Mouse (Mus musculus): Measurements from ENCODE around the gene Ccdc30. TPM values are rescaled to one million over a fixed set of nuclear protein-coding genes. Genes with fewer than 3 reads are reported as not detected.

The Ccdc30 gene
- total RNA-seq (2021), result 1 to 10 TPM in 1 of 2 experiments, under 1 TPM in 1; 0.99 to 1.4 TPM

DNA sequence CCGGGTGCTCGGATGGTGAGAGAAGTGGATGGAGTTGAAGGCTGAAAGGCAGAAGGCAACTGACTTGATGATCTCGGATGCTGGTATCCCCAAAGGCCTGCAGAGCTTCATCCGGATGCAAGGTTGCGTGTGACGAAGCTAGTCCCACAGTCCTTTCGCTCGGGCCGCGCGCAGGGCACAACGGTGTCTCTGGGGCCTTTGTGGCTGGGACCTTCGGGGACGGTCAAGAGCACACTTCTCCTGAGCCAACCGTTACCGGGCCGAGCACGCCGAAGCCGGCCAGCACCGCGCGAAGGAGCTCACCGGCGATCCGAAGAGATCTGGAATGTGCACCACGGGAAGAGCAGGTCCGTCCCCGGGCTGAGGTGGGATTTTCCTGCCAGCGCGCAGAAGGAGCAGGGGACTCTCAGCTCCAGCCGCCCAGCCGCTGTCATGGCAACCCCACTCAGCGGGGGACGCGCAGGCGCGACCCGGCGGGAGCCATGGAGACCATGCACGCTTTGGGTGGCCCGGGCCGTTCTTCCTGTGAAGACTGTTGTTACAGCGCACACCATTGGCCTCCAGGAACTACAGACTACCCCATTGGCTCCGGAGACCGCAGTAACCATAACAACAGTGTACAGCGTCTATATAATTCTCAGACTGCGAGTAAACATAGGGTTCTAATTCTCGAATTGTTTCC lies at the start of gene Ccdc30:
Gene Ccdc30, minus strand, starts transcription at position 450 of the 682 bp plus-strand sequence.
- DNase-seq, result peak; percentile 93

DNA sequence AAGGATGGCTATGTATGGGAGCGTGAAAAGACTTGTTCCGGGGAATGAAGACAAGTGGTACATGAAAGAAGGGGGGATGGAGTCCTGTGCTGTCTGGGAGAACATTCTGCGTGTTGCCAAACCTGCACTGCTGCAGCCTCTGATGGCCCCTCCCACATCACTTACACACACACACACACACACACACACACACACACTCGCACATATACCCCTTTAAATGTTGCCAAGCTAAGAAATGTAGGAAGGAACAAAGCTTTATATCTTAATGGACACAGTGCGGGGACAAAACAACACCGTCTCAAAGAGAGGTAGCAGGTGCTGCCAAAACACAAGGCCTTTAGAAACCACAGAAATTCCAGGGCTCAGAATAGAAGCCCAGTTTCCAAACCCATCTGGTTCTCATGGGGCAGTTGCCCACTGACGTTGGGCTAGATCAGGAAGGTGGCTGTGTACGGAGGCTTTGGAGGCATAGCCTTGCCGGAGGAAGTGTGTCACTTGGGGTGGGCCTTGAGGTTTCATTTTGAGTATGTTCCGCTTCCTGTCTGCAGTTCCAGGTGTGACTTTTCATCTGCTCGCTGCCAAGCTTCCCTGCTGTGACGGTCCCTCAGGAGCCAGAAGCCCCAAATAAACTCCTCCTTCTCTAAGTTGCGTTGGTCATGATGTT lies 48.6 kb upstream of the Ccdc30 start:
- DNase-seq, result peak; percentile 14

DNA sequence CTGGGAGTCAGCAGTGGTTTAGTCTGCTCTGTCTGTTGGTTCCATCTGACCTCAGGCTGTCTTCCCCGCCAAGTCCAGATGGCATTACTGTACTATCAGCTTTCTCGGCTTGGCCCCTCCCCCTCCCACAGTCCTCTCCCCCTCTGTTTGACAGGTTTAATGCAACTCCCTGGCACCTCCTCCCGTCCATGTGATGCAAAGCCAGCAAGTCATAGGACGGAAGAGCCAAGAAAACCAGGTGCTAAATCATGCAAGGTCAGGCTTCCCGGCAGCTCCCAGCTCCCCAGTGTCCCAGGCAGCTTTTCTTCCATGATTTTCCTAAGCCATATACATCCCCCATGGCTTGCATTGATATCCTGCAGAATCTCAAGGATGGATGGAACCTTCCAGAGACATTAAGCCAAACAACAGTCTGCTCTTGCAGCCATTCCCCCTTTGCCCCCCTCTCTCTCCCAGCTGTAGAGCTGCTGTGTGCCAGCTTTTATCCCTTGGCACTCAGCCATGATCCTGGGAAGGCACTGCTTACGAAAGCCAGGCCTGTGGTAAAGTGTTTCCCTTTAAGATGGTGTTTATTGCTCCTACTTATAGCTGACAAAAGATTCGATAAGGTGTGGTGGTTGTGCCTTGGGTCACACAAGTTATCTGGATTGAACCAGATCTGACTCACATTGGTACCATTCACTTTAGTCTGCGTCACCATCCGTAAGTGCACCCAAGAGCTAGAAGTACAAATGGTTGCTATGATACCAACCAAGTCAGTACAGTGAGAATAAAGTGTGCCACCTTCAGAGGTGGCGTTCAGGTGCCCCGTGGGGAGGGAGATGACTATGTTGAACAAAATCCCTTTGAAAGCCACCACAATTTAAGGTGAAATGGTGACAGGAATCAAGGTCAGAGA lies 47.8 kb upstream of the Ccdc30 start:
- DNase-seq, result peak; percentile 82

DNA sequence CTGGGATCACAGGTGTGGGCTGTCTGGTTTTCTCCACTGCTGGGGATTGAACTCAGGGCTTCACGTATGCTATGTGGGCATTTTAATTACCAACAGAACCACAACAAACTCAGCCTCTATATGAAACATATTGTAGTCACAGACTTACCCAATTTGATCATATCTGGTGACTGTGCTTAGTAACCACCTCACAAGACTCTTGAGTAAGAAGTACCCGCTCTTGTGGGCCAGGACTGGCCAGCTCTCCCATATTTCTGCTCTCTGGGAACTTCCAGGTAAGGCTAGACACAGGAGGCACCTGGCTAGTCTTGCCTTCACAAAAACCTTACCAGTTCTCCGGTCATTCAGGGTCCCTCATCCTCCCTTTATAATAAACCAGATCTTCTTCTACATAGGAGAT lies 47.1 kb upstream of the Ccdc30 start:
- DNase-seq, result no peak

DNA sequence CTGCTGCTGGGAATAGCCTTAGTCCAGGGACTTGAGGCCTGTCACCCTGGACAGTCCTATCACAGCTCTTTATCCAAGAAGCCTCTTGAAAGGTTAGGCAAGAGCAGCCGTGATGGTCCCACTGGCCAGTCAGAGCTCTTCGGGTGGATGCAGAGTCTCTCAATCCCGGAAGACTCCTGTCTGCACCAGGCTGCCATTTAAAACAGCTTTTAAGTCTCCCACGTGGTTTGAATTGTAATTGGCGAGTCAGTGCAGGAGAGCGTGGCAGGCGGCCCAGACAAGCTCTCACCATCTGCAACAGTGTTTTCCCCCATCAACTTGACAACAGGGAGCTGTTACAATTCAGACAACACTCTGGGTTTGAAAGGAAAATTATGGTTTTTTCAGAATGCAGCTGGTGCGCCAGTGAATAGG lies 45.4 kb upstream of the Ccdc30 start:
- DNase-seq, result peak; percentile 78

DNA sequence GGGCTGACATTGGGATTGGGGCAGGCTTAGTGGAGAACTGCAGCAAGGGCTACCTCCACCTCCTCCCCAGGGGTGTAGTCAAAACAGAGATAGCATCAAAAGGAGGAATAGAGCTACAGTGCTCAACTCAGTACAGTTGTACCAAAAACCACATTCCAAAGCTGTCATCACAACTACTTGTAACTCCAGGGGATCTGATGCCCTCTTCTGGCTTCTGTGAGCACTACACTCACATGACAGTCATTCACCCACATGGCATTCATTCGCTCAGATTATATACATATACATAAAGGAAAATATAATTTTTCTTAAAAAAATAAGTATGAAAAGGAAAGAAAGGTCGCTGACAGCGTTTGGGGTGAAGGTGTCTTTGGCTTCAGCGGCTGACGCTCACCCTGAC lies 45.0 kb upstream of the Ccdc30 start:
- peak; percentile 54 for DNase-seq

DNA sequence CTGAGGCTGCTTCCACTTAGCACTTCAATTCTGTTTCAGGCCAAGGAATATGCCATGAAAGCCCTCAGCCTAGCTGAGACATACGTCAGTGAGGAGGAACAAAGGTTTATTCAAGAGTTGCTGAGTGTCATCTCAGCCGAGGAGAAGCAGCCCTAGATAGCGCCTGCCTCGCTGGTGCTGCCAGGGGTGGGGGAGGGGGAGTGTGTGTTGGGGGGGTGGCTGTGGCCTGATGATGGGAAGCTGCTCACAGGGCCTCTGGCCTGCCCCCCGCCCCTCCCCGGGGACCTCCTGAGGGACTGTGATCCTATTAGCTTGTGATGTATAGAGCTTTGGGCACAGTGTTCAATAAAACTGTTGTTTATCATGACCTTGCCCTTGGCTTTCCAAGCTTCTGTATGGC lies 38.2 kb upstream of the Ccdc30 start:
- DNase-seq, result no peak

DNA sequence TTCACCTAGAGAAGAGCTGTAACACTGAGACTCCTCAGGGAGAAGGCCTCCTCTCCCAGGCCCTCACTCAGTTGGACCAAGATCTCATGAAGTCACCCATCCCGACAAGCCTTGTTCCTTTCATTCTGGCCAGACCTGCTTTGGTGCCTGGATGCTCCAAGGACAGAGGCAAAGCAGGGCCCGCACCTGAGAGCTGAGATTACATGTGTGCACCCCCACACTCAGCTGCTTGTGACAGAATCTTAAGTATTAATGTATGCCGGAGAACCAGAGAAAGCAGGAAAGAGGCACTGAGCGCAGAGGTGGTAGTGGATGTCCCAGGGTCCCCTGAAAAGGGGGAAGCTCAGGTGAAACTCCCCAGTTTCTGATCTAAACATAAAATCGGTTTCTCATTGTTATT lies 37.8 kb upstream of the Ccdc30 start:
- no peak for DNase-seq

DNA sequence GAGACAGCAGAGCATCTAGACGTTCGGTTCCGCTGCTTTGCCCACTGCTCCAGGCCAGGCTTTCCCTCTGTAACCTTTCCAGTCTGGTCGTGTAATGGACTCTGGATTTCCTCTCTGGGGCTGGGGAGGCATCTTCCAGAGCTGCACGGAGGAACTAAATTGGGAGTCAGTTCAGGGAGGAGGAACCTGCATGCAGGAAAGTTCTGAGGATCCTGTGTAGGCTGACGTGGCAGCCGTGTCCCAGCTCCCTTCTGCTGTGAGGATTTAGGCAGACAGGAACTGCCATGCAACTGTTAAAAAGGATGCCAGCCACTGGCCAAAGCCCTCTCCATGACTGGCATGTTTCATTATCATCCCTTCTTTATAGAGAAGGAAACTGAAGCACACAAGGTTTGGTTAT lies 35.1 kb upstream of the Ccdc30 start:
- no peak for DNase-seq

DNA sequence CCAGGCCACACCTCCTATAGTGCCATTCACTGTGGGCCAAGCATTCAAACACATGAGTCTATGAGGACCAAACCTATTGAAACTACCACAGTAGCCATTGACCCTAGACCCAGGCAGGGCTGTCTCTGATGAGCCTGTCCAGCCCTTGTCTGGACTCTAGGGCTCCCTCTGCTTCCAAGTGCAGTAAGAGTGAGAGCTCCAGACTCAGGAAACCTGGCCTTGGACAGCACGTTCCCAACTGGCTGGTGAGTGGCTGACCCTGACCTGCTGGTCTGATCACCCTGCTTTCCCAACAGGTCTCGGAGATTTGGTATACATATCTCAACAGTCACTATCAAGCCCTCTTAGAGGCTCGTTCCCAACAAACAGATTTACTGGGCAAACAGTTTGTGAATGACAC lies 32.5 kb upstream of the Ccdc30 start:
- DNase-seq, result no peak

DNA sequence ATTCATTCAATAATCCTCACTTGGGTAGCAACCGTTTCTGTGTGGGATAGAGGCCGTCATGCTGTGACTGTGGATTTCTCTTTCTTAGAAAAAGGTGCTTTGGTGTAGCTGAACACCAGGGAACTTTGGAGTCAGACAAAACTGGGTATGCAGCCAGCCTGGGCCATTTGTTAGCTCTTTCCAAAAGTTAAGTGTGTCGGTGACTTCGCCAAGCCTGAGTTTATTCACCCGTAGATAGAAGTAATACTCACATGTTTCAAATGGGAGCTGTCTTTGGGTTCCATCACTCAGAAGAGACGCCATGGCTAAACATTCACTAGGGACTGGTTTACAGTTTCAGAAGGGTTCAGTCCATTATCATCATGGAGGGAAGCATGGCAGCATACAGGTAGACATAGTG lies 31.9 kb upstream of the Ccdc30 start:
- no peak for DNase-seq

DNA sequence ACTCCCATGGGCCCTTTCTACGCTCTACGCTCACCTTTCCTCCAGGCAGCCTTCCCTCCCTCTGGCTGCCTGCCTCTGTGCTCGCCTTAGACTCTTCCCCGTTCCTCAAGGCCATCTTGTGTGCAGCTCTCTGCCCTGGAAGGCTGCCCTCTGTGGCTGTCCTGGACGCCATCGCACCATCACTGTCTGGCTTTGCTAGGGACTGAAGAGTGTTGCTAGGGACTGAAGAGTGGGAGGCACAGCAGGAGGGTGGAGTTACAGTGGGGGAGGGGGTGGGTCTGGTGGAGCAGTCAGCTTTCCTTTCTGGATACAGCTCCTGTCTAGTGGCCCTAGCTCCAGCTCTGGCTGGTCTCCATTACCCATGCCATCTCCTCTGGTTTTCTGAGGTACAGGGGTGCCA lies 27.2 kb upstream of the Ccdc30 start:
- DNase-seq, result no peak

DNA sequence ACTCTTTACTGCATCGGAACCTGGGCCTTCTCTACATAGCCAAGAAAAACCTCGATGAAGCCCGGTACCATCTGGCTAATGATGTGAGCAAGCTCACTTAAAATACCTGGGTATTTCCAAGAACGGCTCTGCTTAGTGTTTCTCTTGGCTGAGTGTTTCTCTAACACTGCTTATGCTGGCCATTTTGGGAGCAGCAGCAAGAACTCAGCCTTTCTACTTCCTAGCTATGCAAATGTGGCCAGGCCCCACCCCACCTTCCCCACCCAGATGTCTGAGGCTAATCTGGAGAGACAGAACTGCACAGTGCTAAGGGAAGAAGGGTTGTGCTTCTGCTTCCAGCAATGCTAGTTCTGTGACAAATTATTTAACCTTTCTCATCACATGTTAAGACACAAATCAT lies 26.5 kb upstream of the Ccdc30 start:
- no peak for DNase-seq

DNA sequence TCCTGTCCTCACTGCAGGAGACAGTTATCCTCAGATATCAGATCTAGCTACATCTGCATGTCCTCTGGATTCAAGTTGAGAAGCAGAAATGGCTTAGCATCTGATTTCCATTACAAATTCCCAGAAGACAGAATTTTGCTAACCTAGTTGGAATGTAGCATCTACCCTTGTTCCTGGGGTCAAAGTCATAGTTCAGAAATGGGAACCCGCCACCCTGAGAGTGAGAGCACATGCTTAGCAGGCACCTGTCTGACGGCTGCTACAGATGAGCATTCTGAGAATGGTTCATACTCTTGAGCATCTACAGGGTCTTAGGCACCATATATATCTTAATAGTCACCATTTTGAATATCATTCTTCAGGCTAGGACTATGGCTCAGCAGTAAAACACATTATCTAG lies 22.6 kb upstream of the Ccdc30 start:
- DNase-seq, result no peak

DNA sequence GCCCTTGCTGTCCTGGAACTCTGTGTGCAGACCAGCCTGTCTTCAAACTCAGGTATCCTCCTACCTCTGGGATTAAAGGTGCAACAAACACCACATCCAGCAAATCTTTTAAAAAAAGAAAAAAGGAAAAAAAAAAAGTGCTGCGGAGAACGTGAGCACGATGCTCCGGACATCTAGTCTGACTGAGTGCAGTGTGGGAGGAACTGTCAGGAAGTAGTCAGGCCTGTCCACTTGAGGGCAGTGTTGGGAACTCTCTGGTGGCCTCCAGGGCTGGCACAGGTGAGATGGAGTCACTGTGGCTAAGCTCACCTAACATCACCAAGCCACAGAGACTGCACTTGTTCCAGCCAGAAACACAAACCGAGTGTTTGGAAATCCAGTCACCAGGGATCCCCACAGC lies 15.4 kb upstream of the Ccdc30 start:
- peak; percentile 68 for DNase-seq

DNA sequence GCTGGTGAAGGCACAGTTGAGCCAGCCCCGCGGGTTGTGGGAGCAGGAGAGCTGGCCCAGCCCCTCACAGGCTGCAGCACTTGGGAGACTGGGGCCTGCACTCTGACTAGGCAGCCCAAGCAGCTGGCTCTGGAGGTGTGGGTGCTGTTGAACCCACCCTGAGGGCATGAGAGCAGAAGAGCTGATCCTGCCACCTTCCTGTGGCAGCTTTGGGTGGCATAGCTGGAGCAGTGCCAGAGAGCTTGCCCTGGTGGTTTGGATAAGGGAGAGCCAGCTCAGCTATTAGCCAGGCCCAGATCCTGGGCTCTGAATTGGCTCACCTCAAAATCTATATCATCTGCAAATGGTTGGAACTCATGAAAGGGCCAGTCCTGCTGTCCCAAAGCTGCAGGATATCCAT lies 12.4 kb upstream of the Ccdc30 start:
- peak; percentile 20 for DNase-seq

DNA sequence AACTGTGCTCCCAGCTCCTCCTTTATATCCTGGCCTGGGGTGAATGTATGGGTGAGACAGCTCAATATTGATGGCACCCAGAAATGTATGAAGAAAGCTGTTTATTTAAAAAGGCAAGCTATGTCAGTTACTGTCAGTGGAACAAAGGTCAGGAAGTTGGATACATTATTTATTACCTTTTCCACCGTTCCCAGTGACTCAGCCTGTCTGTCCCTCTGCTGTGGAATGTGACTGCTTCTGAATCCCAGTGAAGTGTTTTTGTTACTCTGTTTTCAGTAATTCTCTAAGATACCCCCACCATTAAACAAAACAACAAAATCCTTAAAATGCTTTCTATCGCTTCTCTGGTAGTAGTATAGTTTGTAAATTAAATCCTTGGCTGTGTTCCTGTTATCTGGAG lies 10.3 kb upstream of the Ccdc30 start:
- no peak for DNase-seq

DNA sequence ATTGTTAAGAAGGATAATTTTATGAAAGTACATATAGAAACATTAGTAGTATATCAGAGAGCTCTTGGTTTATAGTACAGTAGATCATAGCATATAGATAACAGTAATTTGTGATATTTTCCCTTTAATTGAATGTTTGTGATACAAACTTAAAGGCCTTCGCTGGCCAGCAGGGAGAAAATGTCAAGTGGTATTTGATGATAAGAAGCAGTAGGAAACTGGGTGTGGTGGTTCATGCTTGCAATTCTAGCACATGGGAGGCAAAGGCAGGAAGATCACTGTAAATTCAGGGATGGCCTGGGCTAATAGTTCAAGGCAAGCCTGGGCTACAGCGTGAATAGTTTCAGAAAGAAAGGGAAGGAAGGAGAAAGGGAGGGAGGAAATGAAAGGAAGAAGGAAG lies 9.8 kb upstream of the Ccdc30 start:
- no peak for DNase-seq

DNA sequence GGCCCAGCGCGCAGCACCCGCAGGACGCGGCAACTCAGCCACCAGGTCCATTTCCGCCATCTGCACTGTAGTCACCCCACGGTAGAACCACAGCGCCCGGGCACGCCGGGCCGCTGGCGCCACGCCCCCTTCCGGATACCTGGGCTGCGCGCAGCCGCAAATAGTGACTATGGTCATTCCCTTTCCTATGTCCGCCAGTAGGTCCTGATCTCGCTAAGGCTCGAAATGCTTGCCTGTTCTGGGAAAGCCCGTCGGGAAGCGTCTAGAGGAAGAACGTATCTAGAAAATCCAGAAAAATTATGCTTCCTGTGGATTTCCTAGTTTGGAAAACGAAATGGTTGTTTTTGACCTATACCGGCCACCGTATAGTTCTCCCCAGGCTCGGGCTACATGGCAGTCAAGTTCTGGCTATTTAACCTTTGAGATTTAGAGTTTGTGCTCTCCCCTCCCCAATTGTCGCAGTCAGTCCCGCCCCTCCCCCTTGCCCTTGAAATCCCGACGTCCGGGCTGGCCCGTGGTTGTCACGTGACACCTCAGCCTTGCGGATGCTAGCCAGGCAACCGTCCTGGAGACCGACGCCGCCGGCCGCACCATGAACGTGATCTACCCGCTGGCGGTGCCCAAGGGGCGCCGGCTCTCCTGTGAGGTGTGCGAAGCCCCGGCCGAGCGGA lies 7.1 kb upstream of the Ccdc30 start, which contains the start of the genes Ppcs and Zmynd12:
Gene Ppcs, minus strand, starts transcription at position 127 of the 671 bp plus-strand sequence.
Gene Zmynd12, plus strand, starts transcription at position 521 of the 671 bp plus-strand sequence.
- DNase-seq, result peak; percentile 91

DNA sequence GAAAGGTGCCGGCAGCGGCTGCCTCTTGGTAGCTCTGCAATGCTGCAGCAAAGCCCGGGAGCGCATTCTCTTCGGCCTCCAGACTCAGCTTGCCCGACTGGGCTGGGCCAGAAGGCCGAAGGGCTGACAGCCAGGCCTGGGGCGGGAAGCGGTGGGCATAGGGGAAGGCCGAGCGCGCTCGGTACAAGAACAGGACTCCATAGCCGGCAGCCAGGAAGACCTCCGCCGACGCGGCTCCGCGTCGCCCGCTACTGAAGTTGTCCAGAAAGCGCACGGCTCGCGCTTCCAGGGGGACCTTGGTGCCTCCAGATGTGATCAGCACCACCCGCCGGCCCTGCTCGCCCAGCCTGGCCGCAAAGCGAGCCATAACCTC lies 6.6 kb upstream of the Ccdc30 start:
- peak; percentile 49 for DNase-seq

DNA sequence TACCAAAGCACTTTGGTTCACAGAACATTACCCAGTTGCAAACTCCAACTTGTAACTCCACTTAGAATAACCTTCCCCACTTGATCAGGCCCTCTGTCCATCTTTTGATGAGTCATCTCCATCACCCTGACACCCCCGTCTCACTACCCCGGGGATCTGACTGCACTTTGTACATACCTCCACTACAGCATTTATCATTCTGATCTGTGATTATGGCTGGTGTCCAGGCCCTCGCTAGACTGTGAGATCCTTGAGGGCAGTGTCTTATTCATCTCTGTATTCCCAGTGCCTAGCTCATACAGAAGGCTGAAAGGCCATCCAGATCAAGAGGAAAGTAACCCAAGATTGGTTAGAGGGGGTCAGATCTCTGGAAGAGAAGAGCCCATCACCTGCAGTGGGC lies 5.9 kb upstream of the Ccdc30 start:
- DNase-seq, result no peak

DNA sequence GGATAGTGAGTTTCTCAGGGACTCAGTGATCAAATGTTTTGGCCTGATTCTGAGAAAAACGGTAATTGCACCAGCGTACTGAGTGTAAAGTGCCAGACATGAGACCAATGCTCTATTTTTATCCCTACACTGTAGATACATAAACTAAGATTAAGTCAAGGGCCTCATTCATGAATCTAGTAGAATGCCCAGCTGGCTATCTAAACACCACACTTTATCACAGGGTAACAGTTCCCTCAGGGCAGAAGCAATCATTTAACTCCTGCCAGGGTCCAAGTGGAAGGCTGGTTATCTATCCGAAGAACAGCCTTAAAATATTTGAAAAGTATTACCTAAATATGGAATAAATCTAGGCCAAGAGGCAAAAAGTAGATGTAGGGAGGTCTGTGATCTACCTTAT lies 2.6 kb upstream of the Ccdc30 start:
- no peak for DNase-seq

DNA sequence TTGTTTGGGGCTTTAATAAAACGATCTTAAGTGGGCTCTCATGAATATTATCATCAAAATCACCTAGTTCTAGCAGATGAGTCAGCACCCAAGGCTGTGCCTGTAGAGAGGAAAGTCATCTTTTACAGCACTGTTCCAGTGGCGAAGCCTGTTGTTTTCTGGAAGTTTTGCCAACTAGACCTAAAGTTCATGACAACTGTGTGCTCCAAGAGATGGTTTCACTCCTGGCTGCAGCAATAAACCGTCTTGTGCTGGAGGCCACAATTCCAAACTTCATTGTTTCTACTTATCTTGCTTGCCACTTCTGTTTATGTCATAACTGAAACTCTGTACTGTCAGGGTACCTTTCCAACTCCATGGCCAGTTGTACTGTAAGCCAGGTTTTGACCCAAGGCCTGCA lies 1.9 kb upstream of the Ccdc30 start:
- no peak for DNase-seq

All from heart, postnatal 4 days (tissue).